Mouse (Mus musculus) forebrain, embryonic 10.5 days (tissue): Measurements from ENCODE around the gene Cdh6. TPM values are rescaled to one million over a fixed set of nuclear protein-coding genes. Genes with fewer than 3 reads are reported as not detected.

Experiments used
- DNase-seq: peaks from one replicate; pipeline ENCODE4 v3.0.0-alpha.2; 2017; ENCODE audit warnings: low spot score; ENCODE audit errors: extremely low spot score
- H3K27ac ChIP-seq: fragments of 300-500 bp; sonication (generic); 2 replicates; pipeline ENCODE4 v1.5.1; 2016; ENCODE audit warnings: mild to moderate bottlenecking
- H3K27me3 ChIP-seq: fragments of 300-500 bp; sonication (generic); 2 replicates; pipeline ENCODE4 v1.6.1; 2016; ENCODE audit warnings: mild to moderate bottlenecking; ENCODE audit not compliant: poor library complexity, severe bottlenecking
- H3K36me3 ChIP-seq: fragments of 300-500 bp; sonication (generic); replicated peaks from 2 replicates; pipeline ENCODE4 v1.6.1; 2016; ENCODE audit warnings: mild to moderate bottlenecking, moderate library complexity
- H3K4me1 ChIP-seq: fragments of 300-500 bp; sonication (generic); 2 replicates; pipeline ENCODE4 v1.6.1; 2016
- H3K4me3 ChIP-seq: fragments of 300-500 bp; sonication (generic); 2 replicates; pipeline ENCODE4 v1.5.1; 2016; ENCODE audit warnings: mild to moderate bottlenecking, moderate library complexity
- H3K9me3 ChIP-seq: fragments of 300-500 bp; sonication (generic); 2 replicates; pipeline ENCODE4 v1.6.1; 2016; ENCODE audit warnings: mild to moderate bottlenecking, moderate library complexity
- WGBS: fragments of 180-500 bp; shearing (Covaris S2); methylation state at CpG from one replicate; pipeline ENCODE4 v1.1.7; 2016; 5-methylcytosine and 5-hydroxymethylcytosine counted together
- polyA plus RNA-seq: library from polyadenylated mRNA; unstranded; fragments of >200 nt; fragmentation: Nextera tagmentation; extraction: Ambion mirVana; gene quantifications from 2 replicates; pipeline ENCODE4 v1.2.1, GENCODE M21; 2016

Cdh6 gene
- polyA plus RNA-seq: 13.6 and 16.8 TPM in 2 replicates

GRCm38 (mm10) chr15:13173071-13173778 lies at the start of gene Cdh6:
Gene Cdh6, minus strand, starts transcription at chr15:13173675.
- peaks cover 3% of the 10 kb centered on the region; the same call in 1 of the 2 replicates for H3K36me3 ChIP-seq
- under 1% methylated on average over 42 of the region's 42 CpGs for WGBS
- DNase-seq: peak; percentile 84
- H3K27ac ChIP-seq: peak within 1 kb of the TSS; percentile 94
- H3K27me3 ChIP-seq: peaks cover 44% of the 10 kb centered on the region
- H3K4me1 ChIP-seq: peaks cover 41% of the 10 kb centered on the region
- H3K4me3 ChIP-seq: peak within 1 kb of the TSS; percentile 85
- H3K9me3 ChIP-seq: no peaks in the 10 kb centered on the region

- Histone ChIP-seq H3K9me3 (no peaks in the 10 kb centered on the region), H3K36me3 (no peaks in the 10 kb centered on the region), H3K4me3 (no peak overlapping the region), H3K4me1 (peaks cover 30% of the 10 kb centered on the region), H3K27ac (no peak overlapping the region), H3K27me3 (no peaks in the 10 kb centered on the region)
- no peak for DNase-seq
- WGBS: 62% methylated on average over 9 of the region's 9 CpGs
These were observed 46.4 kb upstream of the Cdh6 start for GRCm38 (mm10) chr15:13219727-13220454.

GRCm38 (mm10) chr15:13217800-13218199 lies 44.3 kb upstream of the Cdh6 start:
- H3K27ac ChIP-seq: no peak overlapping the region
- no peak overlapping the region for H3K4me3 ChIP-seq
- H3K4me1 ChIP-seq: peaks cover 38% of the 10 kb centered on the region
- no peaks in the 10 kb centered on the region for H3K9me3 ChIP-seq
- WGBS: 66% methylated on average over 3 of the region's 3 CpGs
- no peaks in the 10 kb centered on the region for H3K36me3 ChIP-seq
- no peak for DNase-seq
- no peaks in the 10 kb centered on the region for H3K27me3 ChIP-seq

GRCm38 (mm10) chr15:13217161-13217560 lies 43.7 kb upstream of the Cdh6 start:
- Histone ChIP-seq H3K4me1 (peaks cover 44% of the 10 kb centered on the region), H3K4me3 (no peak overlapping the region), H3K27me3 (no peaks in the 10 kb centered on the region), H3K27ac (0 out of 2 replicates have a peak overlapping the region, but pooled peaks have one; percentile 45), H3K9me3 (no peaks in the 10 kb centered on the region), H3K36me3 (no peaks in the 10 kb centered on the region)
- WGBS: 86% methylated on average over 1 of the region's 1 CpGs
- no peak for DNase-seq

GRCm38 (mm10) chr15:13212956-13213355 lies 39.5 kb upstream of the Cdh6 start:
- H3K27me3 ChIP-seq: no peaks in the 10 kb centered on the region; the same call in 1 of the 2 replicates
- no peaks in the 10 kb centered on the region for H3K9me3 ChIP-seq
- DNase-seq: no peak
- no peaks in the 10 kb centered on the region for H3K36me3 ChIP-seq
- no peak overlapping the region for H3K4me3 ChIP-seq
- H3K4me1 ChIP-seq: peaks cover 42% of the 10 kb centered on the region
- H3K27ac ChIP-seq: peak overlapping the region; percentile 75
- 50% methylated on average over 1 of the region's 1 CpGs for WGBS

- H3K27ac ChIP-seq: peak overlapping the region; percentile 75
- 3% methylated on average over 4 of the region's 4 CpGs for WGBS
- H3K4me3 ChIP-seq: no peak overlapping the region; the same call in 1 of the 2 replicates
These were observed 38.7 kb upstream of the Cdh6 start for GRCm38 (mm10) chr15:13212027-13212685.

GRCm38 (mm10) chr15:13210186-13210585 lies 36.7 kb upstream of the Cdh6 start:
- 97% methylated on average over 6 of the region's 6 CpGs for WGBS
- peak overlapping the region; percentile 36 for H3K27ac ChIP-seq
- H3K9me3 ChIP-seq: no peaks in the 10 kb centered on the region
- no peaks in the 10 kb centered on the region; the same call in 1 of the 2 replicates for H3K27me3 ChIP-seq
- peaks cover 30% of the 10 kb centered on the region for H3K4me1 ChIP-seq
- H3K36me3 ChIP-seq: no peaks in the 10 kb centered on the region
- no peak overlapping the region for H3K4me3 ChIP-seq
- no peak for DNase-seq

More at GRCm38 (mm10) chr15:13212027-13212685, 38.7 kb upstream of the Cdh6 start:
- no peaks in the 10 kb centered on the region; the same call in 1 of the 2 replicates for H3K27me3 ChIP-seq
- H3K9me3 ChIP-seq: no peaks in the 10 kb centered on the region
- DNase-seq: no peak
- H3K4me1 ChIP-seq: peaks cover 34% of the 10 kb centered on the region
- H3K36me3 ChIP-seq: no peaks in the 10 kb centered on the region

- peaks cover 30% of the 10 kb centered on the region for H3K4me1 ChIP-seq
- H3K27me3 ChIP-seq: no peaks in the 10 kb centered on the region; the same call in 1 of the 2 replicates
- no peak for DNase-seq
- WGBS: 85% methylated on average over 7 of the region's 7 CpGs
- H3K9me3 ChIP-seq: no peaks in the 10 kb centered on the region
- no peaks in the 10 kb centered on the region for H3K36me3 ChIP-seq
- no peak overlapping the region for H3K27ac ChIP-seq
- no peak overlapping the region for H3K4me3 ChIP-seq
These were observed 35.2 kb upstream of the Cdh6 start for GRCm38 (mm10) chr15:13208716-13209115.

- DNase-seq: no peak
- Histone ChIP-seq H3K9me3 (no peaks in the 10 kb centered on the region), H3K4me3 (no peak overlapping the region), H3K27ac (no peak overlapping the region), H3K36me3 (no peaks in the 10 kb centered on the region), H3K27me3 (no peaks in the 10 kb centered on the region), H3K4me1 (peaks cover 4% of the 10 kb centered on the region; the same call in 1 of the 2 replicates)
- 50% methylated on average over 1 of the region's 1 CpGs for WGBS
These were observed 22.8 kb upstream of the Cdh6 start for GRCm38 (mm10) chr15:13196237-13196636.

- DNase-seq: no peak
- H3K4me1 ChIP-seq: peaks cover 4% of the 10 kb centered on the region; the same call in 1 of the 2 replicates
- H3K27ac ChIP-seq: no peak overlapping the region
- no peaks in the 10 kb centered on the region for H3K27me3 ChIP-seq
- no peaks in the 10 kb centered on the region for H3K9me3 ChIP-seq
- no peak overlapping the region for H3K4me3 ChIP-seq
- H3K36me3 ChIP-seq: no peaks in the 10 kb centered on the region
These were observed 20.6 kb upstream of the Cdh6 start for GRCm38 (mm10) chr15:13194048-13194447.

GRCm38 (mm10) chr15:13193076-13193475 lies 19.6 kb upstream of the Cdh6 start:
- H3K27ac ChIP-seq: no peak overlapping the region
- H3K27me3 ChIP-seq: no peaks in the 10 kb centered on the region
- WGBS: 74% methylated on average over 11 of the region's 11 CpGs
- no peak for DNase-seq
- no peak overlapping the region for H3K4me3 ChIP-seq
- no peaks in the 10 kb centered on the region for H3K36me3 ChIP-seq
- H3K9me3 ChIP-seq: no peaks in the 10 kb centered on the region
- peaks cover 7% of the 10 kb centered on the region; the same call in 1 of the 2 replicates for H3K4me1 ChIP-seq

GRCm38 (mm10) chr15:13183661-13184060 lies 10.2 kb upstream of the Cdh6 start:
- H3K9me3 ChIP-seq: no peaks in the 10 kb centered on the region
- no peak overlapping the region for H3K27ac ChIP-seq
- H3K4me3 ChIP-seq: no peak overlapping the region
- no peaks in the 10 kb centered on the region for H3K36me3 ChIP-seq
- 93% methylated on average over 5 of the region's 5 CpGs for WGBS
- no peaks in the 10 kb centered on the region for H3K4me1 ChIP-seq
- DNase-seq: no peak
- no peaks in the 10 kb centered on the region for H3K27me3 ChIP-seq
